Mouse (Mus musculus) frontal cortex, postnatal 36 days (tissue): ENCODE measurements around the gene Gm20532.

Source experiments
- DNase-seq, 2 experiments: peaks; one replicate each; pipeline ENCODE4 v3.0.0; 2022; ENCODE audit warnings: low spot score in 2 of 2

Gm20532 gene

DNA sequence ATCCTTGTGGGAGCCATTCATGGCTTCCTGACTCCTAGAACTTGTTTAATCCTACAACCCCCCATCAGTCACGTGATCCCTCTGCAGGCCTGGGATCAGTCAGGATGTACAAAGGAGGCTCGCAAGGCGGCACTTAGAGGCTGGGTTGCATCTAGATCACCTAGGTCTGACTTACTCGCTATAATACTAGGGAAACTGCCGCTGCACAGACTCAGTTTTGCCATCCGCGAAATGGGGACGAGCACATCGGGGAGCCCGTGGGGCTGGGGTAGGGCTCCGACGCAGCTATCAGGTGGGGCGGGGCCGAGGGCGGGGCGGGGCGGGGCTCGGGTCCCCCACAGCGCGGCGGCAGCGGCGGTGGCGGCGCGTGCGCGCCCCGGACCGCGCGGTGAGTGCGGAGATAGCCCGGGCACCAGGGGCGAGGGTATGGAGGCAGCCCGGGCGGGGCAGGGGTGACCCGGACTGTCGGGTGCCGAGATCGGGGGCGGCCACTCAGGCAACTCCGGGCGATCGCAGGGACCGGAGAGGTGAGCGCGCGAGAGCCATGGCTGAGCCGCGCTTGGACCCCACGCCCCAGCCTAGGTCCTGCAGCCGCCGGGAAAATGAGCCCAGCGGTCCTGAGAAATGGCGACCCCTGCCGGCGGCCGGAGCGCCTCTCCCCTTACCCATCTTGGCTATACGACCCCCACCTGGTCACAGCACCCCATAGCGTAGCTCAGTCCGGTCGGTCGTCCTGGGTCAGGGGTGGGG is at the start of gene Gm20532:
Gene Gm20532 (plus strand): TSS at position 346 of the 750 bp plus-strand sequence.
- DNase-seq, result peak; percentile 68 to 69

DNA sequence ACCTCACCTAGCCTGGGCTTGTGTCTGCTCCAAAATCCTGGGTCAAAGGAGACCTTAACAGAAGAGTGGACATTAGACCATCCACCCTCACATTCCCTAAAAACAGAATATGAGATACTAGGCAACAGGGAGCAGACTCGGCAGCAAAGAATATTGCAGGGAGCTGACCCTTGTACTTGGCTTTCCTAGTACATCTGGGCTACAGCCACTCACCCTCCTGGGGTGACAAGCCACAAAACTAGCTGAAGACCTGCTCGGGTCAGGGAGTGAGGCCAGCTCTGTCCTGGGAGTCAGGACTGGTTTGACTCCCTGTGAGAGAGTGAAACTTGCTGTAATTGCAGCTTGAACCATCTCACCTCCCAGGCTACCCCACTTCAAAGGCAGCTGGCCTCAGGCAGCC is 46.9 kb upstream of the Gm20532 start:
- no peak for DNase-seq

DNA sequence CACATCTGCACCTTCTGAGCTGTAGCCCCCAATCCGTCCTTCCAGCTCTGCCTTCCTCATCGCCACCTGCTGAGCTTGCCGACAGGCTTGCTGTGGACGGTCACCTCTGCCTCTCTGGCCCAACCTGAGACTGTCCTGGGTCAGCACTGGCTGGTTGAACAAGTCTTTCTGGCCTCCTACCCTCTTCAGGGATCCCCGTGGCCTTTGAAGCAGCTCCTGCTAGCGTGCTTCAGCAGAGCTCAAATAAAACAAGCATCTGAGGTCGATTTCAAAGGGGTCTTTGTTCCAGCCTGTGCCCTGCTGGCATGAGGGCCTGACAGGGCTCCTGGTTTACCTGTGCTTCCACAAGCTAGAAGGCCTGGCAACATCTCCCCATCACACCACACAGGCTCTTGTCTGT is 45.7 kb upstream of the Gm20532 start:
- no peak for DNase-seq

DNA sequence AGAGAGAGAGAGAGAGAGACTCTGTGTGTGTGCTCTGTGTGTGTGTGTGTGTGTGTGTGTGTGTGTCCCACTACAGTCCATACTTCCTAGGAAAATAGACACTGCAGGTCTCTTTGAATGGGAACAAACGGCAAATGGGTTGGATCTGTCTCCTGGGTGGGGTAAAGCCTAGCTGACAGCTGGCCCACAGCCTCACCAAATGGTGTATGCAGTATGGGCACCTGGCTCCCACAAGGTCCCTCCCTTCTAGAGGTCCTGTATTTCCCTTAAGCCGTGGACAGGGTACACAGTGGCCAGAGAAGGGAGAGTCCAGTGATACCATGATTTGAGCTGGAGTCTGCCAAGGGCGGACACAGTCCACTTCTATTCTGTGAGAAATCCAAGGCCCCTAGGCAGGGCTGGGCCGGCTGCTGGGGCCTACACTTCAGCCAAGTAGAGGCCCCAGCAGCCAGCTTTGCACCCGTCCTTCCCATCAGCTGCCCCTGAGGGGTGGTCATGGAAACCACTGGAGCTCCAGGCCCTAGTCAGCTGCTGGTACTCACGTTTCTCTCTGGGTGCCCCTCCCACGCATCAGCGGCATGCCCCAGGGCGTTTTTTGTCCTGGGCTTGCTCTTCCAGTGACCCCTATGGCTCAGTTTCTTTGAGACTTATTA is 45.1 kb upstream of the Gm20532 start:
- DNase-seq, result no peak

DNA sequence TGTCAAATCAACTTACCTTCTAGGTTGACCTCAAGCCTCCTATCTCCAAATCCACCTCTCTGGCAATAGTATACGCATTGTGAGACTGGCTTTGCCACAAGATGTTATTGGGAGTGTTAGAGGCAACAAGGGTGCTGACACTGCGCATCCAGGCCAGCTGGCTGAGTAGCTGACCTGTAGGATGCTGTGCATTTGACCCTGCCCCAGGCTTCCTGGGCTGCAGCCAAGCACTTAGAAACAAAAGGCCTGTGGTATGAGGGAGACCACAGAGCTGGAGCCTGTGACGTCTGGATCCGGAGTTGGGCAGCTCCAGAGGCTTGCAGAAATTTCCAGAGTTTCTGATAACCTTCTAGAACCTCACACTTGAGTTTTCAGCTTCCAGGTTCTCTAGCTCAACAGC is 43.3 kb upstream of the Gm20532 start:
- DNase-seq, result no peak

DNA sequence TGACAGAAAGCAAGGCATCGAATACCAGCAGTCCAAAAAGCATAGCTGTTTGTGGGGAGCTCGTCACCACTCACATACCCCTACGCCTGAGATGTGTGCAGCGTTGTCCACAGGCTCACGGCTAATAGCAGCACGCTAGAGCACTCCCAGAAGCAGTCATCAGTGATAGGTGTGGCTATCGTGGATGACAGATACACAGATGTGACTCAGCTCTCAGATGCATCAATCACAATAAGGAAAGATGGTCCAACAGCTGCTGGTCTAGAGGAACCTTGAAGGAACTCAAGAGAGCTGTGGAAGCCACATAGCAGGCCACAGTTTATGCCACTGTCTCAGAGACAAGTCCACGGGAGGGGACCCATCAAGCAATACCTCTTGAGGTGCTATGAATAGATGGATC is 42.7 kb upstream of the Gm20532 start:
- no peak for DNase-seq

DNA sequence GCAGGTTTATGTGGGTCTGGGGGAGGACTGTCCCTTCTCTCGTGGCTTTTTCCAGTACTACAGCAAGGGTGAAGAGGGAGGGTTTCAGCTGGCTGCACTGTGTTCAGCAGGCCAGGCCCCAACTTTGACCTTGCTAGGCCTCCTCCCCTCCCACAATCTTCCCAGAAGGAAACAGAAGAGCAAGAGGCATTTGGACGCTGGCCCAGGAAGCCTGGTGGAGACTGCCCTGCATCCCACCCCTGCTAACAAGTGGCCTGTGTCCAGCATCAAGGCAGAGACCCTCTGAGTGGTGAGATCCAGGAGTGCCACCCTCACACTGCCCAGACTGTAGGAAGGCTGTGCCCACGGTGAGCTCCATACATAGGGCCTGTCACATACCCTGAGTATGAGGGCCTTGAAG is 42.2 kb upstream of the Gm20532 start:
- no peak for DNase-seq

DNA sequence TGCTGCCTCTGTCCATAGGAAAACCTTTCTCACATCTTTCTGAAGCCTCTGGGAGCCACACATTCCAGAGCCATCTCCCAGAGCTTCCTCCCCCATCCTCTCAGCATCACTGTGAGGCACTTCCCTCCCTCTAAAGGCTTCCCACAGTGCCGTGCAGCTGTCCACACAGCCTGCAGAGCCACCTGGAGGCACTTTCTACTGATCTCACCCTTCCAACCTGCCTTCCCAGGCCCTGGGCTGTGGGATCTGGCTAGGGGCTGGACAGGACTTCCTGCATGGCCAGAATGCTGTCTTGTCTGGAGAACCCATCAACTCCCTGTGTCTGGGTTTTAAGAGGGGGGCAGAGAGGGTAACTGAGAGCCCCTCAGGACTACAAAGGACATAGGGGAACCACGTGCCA is 39.0 kb upstream of the Gm20532 start:
- DNase-seq, result peak; percentile 23 to 33

DNA sequence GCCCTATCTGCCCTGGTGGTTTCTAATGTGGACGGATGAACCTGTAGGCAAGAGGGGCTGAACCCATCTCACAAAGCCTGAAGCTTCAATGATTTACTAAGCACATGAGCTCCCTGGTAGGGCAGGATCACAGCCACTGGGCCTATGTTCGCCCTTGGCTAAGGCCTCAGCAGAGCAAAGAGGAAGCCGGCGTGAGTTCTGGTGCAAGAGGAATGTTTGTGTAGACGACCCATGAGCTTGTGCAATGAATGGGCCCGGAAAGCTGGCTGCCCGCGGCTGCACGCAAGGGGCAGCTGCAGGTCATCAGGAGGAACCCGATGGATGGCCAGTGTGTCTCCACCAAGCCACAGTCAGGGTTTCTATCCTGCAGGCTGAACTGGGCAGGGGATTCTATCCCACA is 36.6 kb upstream of the Gm20532 start:
- DNase-seq, result no peak

DNA sequence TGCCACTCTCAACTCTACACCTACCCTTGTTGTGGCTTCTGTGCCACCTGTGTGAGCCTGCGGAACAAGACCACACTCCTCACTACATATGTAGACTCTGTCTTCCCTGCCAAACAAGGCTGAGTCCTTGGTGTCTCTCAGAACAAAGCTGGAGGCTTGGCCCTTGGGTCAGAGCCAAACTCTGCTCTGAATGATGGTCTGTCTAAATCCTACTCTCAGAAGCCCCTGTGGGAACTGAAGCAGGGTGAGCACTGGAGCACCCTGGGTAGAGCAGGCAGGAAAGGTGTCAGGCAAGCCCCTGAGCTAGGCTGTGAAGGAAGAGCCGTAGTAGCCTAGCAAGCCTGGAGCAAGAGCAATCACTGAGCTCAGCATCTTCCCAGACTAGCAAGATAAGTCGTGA is 36.2 kb upstream of the Gm20532 start:
- DNase-seq, result no peak

DNA sequence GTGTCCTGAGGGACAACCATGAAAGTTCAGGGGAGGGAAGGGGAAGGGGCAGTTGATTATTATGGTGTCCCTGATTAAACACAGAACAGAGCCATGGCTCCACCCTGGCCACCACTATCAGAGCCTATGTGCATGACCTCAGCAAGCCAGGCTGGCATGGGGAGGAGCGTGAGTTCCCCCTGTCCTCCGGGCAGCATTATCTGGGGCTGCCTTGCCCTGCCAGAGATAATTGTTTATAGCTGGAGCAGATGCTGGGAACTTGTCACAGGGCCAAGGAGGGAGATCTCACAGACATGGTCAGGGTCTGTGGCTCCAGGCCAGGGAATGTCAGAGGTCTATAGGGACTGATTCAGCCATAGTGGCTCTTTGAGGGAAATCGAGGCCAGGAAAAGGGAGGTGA is 35.7 kb upstream of the Gm20532 start:
- DNase-seq, result no peak

DNA sequence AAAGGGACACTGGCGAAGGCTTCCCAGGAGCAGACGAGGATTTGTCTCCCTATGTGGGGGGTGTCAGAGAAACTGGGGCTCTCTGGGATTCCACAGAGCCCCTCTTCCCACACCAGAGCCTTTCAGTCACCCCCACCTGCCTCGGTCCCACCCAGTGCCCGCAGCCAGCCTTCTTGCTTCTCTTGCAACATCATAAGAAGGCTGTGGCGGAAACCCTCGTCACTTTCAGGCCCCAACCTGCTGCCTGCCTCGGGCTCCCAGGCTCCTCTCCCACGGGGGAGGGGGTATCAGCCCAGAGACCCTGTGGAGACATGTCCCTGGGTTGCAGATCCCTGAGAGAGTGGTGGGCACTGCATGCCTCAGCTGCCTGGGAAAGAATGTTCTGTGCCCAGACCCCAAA is 35.0 kb upstream of the Gm20532 start:
- DNase-seq, result no peak

DNA sequence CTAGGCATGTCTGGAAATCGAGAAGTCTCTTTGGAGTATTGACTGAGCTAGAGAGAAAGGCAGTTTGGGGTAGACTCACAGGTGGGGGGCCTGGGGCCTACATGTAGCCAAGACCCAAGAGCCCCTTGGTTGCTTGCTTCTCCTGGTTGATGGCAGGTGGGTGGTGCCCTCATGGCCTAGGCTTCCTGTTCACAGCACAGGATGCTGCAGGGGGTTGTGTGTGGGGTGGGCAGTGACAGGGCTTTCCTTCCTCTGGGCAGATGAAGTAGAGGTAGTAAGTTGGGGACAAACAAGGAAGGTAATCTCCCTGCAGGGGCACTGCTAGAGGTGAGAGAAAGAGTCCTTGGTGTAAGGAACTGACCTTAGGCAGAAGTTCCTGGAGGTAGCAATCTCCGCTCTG is 34.4 kb upstream of the Gm20532 start:
- no peak for DNase-seq

DNA sequence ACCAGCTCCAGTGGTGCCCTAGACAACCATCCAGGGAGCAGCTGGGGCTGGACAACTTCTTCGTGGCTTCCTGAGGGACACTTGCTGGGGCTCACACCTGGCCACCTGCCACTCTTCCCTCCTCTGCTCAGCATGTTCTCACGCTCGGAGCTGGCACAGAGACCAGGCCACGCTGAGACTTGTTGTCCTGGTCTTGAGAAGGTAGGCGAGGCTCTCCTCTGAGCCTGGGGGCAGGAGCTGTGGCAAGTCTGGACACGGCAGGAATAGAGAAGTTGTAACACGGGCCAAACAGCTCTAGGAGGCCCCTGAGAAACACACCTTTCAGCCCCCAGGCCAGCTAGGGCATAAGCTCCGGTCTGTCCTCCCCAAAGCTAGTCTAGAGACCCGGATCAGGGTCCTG is 32.5 kb upstream of the Gm20532 start:
- DNase-seq, result no peak

DNA sequence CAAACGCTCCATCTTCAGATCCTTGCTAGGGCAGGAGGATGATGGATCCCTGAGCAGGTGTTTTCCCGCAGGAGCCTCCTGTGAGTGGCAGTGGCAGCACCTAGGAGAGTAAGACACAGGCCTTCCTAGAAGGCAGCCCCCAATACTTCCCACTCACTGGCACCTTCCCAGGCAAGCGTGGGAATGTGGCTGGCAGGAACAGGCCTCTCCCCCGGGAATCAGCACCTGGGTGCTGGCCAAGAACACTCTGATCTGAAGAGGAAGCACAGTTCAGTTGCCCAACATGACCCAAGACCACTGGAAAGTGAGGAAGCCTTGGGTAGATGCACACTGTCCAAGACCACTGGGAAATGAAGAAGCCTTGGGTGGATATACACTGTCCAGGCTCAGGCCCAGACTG is 31.4 kb upstream of the Gm20532 start:
- peak; percentile 45 to 68 for DNase-seq

DNA sequence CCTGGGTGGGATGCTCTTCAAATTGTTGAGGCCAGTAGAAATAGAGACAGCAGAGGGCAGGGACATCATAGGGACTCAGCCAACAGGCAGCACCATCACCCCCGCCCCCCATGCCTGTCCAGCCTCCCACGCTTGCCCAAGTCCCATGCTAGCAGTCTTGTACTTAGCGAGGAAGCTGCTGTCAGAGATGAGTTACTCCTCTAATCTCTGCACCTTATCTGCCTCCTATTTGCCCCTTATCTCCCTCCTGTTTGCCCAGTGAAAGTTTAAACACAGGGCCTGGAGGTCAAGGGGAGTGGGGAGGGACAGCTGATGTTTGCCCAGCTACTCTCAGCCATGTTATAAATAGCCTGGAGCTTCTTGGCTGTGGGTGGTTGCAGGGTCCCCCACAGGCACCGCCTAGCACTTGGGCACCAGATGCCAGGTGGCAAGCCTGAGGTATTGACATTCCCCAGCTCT is 29.9 kb upstream of the Gm20532 start:
- DNase-seq, result no peak

DNA sequence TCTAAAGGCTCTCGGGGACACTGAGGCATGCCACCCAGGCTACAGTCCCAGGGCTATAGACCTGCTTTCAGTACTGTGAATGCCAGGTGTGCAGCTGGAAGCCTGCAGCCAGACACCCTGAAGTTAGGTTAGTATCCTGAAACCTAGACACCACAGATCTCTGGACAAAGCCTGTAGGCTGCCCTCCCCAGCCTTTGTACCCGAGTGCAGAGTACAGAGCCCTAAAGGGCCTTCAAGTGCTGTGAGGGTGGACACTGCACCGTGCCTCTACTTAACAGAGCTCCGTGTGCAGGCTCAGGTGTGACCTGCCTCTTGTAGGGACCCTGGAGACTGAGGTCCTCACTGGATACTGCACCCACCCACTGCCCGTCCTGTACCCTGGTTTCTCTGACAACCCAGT is 25.9 kb upstream of the Gm20532 start:
- DNase-seq, result no peak

DNA sequence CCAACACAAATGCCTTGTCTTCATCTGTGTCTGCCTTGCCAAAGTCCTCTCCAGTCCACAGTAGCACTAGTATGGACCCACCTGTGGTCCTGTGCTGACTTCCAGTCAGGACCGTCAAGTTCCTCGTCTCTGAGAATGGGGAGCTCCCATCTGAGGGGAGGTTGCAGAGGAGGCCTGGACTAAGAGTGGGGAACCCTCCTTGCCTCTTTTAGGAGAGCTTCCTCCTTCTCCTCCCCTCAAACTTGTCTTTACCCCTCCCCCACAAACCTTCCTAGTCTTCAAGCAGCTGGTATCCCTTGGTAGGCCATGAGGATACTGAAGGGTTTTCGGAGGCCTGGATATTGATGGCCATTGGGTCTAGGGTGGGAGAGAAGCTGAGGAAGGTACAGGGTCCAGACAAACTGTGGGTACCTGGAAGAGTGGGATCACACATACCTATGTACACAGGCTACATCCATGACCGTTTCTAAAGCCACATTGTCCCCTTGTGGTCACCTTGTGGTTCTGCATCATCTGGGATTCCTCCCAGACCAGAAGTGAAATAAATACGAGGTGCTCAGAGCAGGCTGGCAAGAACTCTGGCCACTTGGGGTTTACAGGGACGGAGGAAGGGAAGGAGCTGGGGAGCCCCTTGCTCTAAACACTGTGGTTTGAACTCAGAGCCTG is 25.0 kb upstream of the Gm20532 start:
- peak in 1 of 2 experiments; percentile 13 for DNase-seq

DNA sequence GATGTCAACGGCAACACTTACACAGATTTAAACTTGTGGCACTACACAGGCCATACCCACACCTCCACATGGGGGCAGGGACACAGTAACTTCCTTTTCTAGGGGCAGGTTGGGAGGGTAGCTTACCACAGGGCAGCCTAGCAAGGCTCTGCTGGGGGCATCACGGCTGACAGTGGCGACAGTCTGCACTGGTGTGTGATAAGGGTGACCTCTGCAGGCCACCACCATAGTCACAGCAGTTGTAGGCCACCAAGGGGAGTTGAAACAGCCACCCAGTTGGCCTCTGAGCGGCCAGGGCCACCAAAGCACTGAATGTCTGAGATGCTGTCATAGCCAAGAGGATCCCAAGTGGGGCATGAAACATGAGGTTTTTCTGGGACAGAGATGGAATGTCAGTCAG is 20.2 kb upstream of the Gm20532 start:
- DNase-seq, result peak; percentile 22 to 30

DNA sequence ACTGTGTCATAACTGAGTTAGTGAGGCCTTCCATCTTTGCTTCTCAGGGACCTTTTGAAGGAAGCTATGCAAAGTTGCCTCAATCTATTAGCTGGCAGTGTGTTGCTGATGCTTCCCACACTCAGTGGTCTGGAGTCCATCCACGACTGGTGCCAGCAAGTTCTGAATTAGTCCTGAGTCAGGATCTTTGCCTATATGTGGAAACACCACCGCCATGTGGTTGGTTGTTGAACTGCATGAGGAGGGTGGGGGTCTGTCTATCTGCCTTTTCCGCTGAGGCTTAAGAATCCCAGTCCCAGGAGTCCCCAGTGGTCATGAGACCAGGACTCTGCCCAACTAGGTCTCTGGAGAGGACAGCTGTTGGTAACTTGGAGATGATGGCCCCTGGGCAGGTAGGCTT is 16.4 kb upstream of the Gm20532 start:
- peak; percentile 33 to 37 for DNase-seq

DNA sequence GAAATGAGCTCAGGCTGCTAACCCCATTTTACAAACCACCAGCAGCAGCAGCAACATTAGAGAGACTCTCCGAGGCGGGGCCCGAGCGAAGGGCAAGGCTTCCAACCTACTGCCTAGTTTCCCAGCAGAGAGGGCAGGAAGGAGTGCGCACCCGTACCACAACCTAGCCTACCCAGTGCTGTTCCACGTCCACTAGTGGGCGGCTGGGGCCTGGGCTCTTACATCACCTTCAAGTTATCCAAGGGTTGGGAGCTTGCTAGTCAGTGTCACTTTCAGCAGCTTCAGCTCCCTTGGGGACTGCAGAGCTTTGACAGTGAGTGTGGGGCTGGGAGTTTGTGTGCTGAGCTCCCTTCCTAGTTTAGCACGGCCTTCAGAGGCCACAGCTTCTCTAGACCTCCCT is 15.0 kb upstream of the Gm20532 start:
- no peak for DNase-seq

DNA sequence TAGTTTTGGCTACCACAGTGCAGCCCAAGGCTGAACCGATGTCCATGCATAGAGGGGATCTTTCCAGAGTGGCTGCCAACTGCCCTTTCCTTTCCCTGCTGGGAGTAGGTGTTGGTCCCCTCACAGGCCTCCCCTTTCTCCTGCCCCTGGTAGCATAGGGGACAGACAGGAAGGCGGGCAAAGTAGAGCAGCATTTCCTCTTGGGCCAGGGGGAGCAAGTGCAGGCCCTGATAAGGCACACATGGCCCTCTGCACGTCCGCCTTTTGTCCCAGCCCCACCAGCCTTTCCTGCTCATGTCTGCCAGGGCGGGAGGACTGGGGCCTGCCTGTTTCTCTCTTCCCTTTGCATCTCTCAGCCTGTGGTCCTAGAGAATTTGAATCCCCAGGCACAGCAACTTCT is 14.6 kb upstream of the Gm20532 start:
- no peak for DNase-seq

DNA sequence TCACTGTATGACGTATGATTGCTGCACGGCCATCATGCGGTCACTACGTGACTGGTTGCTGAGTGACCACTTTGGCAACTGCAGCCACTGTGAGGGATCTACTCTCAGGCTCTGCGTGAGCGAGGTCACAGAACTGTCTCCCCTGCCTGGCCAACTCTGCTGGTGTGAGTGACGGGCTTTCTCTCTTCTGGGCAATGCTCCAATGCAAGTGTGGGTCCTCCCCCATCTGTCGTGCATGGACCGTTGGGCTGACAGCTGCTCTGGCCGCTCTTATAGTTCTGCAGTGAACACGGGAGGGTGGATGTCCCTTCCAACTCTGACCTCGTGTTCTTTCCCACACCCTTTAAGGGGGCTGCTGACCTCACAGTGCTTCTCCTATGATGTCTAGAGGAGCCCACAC is 13.0 kb upstream of the Gm20532 start:
- peak; percentile 21 to 23 for DNase-seq
